Mouse (Mus musculus): Measurements from ENCODE around the gene Hist1h2bb.
A peak's percentile ranks its signal among the peaks of the same experiment; 100 is the strongest.

The Hist1h2bb gene

GRCm38 (mm10) chr13:23750839-23751477 is 4.4 kb downstream of the Hist1h2bb start, which contains the start of gene Hist1h2ab:
Gene Hist1h2ab, plus strand, starts transcription at chr13:23751126.
- DNase-seq = peak; percentile 67 to 71

DNA sequence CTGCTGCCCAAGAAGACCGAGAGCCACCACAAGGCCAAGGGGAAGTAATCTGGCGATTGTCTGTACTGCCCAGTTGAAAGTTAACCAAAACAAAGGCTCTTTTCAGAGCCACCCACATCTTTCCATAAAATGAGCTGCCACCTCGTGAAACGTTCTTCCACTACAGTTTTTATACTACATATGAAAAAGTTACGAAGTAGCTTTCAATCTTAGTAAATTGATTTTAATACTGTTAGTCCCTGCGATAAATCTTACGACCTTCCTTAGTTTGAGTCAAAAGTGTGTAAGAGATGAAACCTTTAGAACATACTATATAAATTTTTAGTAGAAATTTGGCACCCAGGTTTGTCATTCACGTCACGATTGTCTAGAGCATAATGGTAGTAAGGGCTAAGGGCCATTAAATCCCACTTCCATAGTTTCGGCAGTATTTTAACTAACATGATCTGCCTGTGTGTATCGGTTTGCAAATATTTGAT is 5.0 kb downstream of the Hist1h2bb start:
- peak; percentile 45 to 49 for DNase-seq

GRCm38 (mm10) chr13:23752067-23752741 is 5.7 kb downstream of the Hist1h2bb start, which contains the start of gene Hist1h3b:
Gene Hist1h3b, plus strand, starts transcription at chr13:23752267.
- peak; percentile 85 to 86 for DNase-seq

- peak in 1 of 2 experiments; percentile 13 for DNase-seq
Measured at GRCm38 (mm10) chr13:23752742-23753172, 6.2 kb downstream of the Hist1h2bb start.

DNA sequence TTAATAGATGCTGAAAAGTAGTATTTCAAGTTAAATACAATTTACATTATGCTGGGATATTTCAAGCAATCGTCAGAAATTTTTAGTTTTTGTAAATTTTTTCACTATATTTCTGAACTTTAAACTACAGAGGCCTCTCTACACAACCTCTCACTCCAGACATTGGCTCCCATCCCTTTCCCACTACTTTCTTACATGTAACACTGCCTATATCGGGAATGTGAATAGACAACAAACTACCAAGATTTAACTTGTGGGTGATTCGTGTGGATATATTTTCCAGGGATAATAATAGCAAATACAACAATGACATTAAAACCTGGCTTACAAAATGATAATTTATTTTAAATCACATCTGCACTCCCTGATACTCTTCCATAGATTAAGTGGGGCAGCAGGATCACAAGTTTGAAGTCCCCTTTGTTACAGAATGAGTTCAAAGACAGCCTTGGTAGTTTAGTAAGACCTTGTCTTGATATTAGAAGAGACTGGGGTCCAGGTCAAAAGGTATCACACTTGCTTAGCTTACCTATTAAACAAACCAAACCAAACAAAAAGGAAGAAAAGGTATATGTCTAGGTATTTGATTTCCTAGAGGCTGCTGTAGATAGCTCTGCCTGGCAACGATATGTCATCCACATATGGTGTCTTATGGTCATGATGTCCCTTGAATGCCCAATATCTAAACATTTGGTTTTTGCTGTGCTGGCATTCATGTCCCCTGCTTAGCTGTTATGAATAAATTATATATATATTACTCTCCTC is 7.0 kb downstream of the Hist1h2bb start:
- no peak for DNase-seq

DNA sequence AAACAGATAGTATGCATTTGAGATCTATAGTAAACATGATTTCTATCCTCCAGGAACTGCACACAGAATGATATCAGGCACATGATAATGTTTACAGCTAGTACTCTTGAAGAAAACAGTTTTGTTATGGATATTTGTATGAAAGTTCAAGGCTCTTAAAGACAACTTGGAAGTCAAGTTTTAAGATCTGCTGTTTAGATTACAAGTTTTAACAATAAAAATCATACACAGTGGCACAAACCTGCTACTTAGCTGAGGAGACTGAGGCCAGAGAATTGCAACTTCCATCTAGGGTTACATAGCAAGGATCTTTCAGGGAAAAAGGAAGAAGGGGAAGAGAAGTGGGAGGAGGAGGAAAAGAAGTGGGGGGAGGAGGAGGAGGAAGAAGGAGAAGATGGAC is 8.5 kb downstream of the Hist1h2bb start:
- DNase-seq = no peak

- peak; percentile 92 to 94 for DNase-seq
Measured at GRCm38 (mm10) chr13:23756790-23757189, 10.3 kb downstream of the Hist1h2bb start, which contains the start of gene Hist1h4b. Gene Hist1h4b, plus strand, starts transcription at chr13:23757013.

DNA sequence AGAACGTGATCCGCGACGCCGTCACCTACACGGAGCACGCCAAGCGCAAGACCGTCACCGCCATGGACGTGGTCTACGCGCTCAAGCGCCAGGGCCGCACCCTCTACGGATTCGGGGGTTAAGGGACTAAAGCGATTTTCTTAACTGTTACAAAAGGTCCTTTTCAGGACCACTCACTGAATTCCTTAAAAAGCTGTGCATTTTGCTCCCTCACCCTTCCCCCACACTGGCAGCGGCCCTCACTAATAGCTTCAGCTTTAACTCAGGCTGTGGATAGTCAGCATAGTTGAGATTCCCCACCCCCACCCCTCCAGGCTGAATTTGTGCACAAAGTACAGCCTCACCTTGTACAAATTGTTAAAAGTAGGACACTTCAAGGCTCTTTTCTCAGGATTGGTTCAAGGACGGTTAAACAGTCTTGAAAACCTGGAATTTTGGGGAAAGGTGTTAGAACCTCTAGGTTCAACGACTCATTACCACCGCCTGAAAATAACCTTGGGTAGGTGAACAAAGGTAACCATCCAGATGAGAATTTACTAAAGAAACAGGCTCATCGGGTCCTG is 10.8 kb downstream of the Hist1h2bb start:
- DNase-seq = no peak

DNA sequence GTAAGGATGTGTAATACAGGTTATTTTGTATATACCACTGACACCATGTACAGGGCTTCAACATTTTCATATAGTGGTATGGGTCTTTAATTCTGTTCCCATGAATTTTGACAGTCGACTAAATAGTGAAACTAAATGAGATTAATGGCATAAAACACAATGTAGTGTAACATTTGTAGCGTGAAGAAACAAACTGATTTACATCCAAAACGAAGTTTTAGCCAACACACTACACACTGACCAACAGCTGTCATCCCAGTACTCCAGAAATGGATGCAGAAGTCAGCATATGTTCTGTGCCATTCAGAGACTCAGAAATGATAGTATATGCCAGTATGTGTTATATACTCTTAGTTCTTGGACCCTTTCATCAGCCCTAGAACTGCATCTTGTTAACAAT is 11.4 kb downstream of the Hist1h2bb start:
- DNase-seq = no peak

- DNase-seq = no peak
Measured at GRCm38 (mm10) chr13:23759251-23759771, 12.8 kb downstream of the Hist1h2bb start.

GRCm38 (mm10) chr13:23759916-23760239 is 13.3 kb downstream of the Hist1h2bb start:
- no peak for DNase-seq

- peak; percentile 46 to 58 for DNase-seq
Measured at GRCm38 (mm10) chr13:23760240-23760971, 13.9 kb downstream of the Hist1h2bb start.

GRCm38 (mm10) chr13:23760972-23761864 is 14.7 kb downstream of the Hist1h2bb start, which contains the start of gene Hist1h4a:
Gene Hist1h4a, minus strand, starts transcription at chr13:23761230.
- DNase-seq = peak; percentile 99

- peak; percentile 76 for DNase-seq
Measured at GRCm38 (mm10) chr13:23761871-23762821, 15.6 kb downstream of the Hist1h2bb start, which contains the start of gene Hist1h3a. Gene Hist1h3a, minus strand, starts transcription at chr13:23762386.

GRCm38 (mm10) chr13:23763242-23763585 is 16.7 kb downstream of the Hist1h2bb start:
- DNase-seq = no peak

GRCm38 (mm10) chr13:23763586-23764323 is 17.2 kb downstream of the Hist1h2bb start, which contains the start of gene Hist1h1a:
Gene Hist1h1a, plus strand, starts transcription at chr13:23763666.
- peak; percentile 87 to 89 for DNase-seq

DNA sequence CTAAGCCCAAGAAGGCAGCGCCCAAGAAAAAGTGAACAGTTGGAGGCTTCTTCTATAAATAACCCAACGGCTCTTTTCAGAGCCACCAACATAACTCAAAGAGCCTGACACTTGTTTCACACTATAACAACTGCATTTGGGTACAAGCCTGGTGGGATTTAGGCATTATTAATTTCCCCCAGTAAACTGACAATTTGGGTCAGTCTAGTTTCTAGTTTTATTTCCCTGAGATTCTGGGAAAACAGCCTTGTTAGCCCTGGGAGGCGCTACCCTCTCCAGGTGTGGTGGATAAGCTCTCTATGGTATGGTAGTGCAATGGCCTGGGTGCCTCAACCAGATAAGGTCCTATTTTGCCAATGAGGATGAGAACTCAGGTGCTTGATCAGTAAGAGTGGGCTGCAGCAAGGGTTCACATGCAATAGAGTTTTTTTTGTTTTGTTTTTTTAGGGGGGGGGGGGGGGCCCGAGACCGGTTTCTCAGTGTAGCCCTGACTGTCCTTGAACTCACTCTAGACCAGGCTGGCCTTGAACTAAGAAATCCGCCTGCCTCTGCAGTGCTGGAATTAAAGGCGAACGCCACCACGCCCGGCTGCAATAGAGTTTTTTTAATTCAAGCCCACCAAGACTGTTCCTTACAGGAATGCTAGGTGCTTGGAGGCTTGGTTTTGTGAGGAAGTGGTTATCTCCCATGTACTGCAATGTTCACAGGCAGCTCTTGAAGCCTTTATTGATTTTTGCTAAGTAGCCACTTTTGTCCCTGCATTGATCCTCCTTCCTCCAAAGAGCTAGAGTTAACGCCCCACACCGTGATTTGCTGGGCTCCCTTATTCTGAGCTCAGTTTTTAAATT is 18.0 kb downstream of the Hist1h2bb start:
- DNase-seq = no peak

DNA sequence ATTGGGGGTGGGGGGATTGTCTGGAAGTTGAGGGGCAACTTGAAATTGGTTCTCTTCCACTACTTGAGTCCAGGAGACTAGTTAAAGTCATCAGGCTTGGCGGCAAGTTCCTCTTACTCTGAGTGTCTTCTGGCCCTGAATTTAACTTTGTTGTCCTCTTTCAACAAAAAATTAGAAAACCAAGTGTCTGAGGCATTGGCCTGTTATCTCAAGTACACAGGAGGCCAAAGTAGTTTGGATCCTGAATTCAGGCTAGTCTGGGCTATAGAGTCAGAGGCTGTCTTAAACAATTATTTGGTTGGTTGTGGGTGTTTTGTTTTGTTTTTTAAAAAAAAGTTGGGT is 18.6 kb downstream of the Hist1h2bb start:
- DNase-seq = no peak
